Mouse (Mus musculus) brain, embryonic 14.5 days (tissue): ENCODE data around the gene Alox12e.

ENCODE experiments used
- CTCF ChIP-seq: fragments of 200-500 bp; IDR thresholded peaks from 2 replicates; pipeline ENCODE4 v1.5.1; 2012; ENCODE audit warnings: inconsistent platforms, mild to moderate bottlenecking, moderate library complexity, borderline replicate concordance; ENCODE audit not compliant: insufficient read depth, insufficient read length; ENCODE audit errors: extremely low read depth
- POLR2A ChIP-seq: fragments of 200-500 bp; IDR thresholded peaks from 2 replicates; pipeline ENCODE4 v1.6.1; 2012; ENCODE audit warnings: mild to moderate bottlenecking, inconsistent platforms, borderline replicate concordance; ENCODE audit not compliant: poor library complexity, insufficient read depth, insufficient read length, severe bottlenecking; ENCODE audit errors: extremely low read depth

DNA sequence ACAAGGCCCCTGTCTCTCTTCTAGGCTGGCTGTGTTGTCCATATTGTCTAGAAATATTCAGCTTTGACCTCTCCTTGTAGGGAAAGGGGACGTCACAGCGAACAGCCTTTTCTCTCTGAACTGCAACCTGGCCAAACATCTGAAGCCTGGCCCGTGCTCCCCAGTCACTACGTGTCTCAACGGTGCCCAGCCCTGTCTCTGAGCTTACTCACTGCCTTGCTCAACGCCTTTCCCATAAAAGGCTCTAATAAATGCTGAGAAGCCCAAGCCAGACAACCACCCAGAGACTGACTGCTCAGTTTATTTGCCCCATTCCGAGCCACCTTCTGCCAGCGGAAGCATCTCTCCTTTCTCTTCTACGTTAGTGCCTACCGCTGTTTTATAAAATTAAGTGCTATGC, 34.3 kb downstream of the Alox12e start:
- TF ChIP-seq CTCF (no peak), POLR2A (no peak)
